23 mouse cellular contexts compared by ENCODE assay signal in genomic region chr19:45945986-45946385, GRCm38 (mm10). TPM values are rescaled to one million over a fixed set of nuclear protein-coding genes. Genes with fewer than 3 reads are reported as not detected.
DNase-seq lines count a peak whose midpoint lies in the region; ATAC-seq and TF ChIP-seq lines count a peak whose summit lies in the region.
"Had no signal": no experiment of that assay in that cellular context is flagged by ENCODE, and none has a peak within 500 bp of the region (broad histone marks: within the 10 kb centered on the region; RNA-seq: fewer than 3 reads in every experiment).

No protein-coding gene starts in this region.

- peak; percentile 28 to 55 for DNase-seq in frontal cortex, postnatal 36 days (ENCODE audit: low spot score in 2 of 2)
- DNase-seq in frontal cortex, postnatal 25 days (ENCODE audit: low spot score in 2 of 2), result no peak
- DNase-seq in left cerebral cortex, adult 2 months (ENCODE audit: extremely low spot score in 1 of 2, low spot score in 2 of 2), result no peak
- DNase-seq in left cerebral cortex, postnatal 4 days, result no peak
- peak; percentile 63 for DNase-seq in right cerebral cortex, adult 18-20 months
- DNase-seq in right cerebral cortex, postnatal 4 days, result no peak
- DNase-seq in telencephalon, adult 2 months (ENCODE audit: low read depth, low spot score), result peak; percentile 71
- DNase-seq: adrenal gland, adult 2 months; adrenal gland, postnatal 10 days; adrenal gland, postnatal 25 days; cerebellum, adult 11-12 months; cerebellum, adult 2 months; cerebellum, adult 9-10 months; cerebellum, postnatal 10 days; cerebellum, postnatal 25 days had no signal

- intact Hi-C loops in left cerebral cortex, adult 2 months (cut with DNase I), result loop anchor here (1.0 to 2.0 kb wide), 3 partner anchors 28 to 130 kb away; partner anchors contain the start of gene Kcnip2
- intact Hi-C loops in left cerebral cortex, postnatal 4 days (cut with DNase I), result no loop called here

- no peak overlapping the region for H3K4me3 ChIP-seq in left cerebral cortex, adult 2 months
- H3K4me3 ChIP-seq: embryonic facial prominence, embryonic 10.5 days; embryonic facial prominence, embryonic 12.5 days; erythroblast, embryonic 14.5 days; forebrain, embryonic 10.5 days; forebrain, embryonic 12.5 days had no signal

- TF ChIP-seq CTCF in left cerebral cortex, adult 2 months (IDR thresholded peaks at IDR 0.05), result no peak

- ATAC-seq in erythroblast, adult 5-6 weeks (replicated peaks; ENCODE audit: low FRiP score, poor library complexity, severe bottlenecking), result no peak
- ATAC-seq: forebrain, embryonic 14.5 days; forebrain, embryonic 16.5 days had no signal

- H3K27ac ChIP-seq in left cerebral cortex, adult 2 months, result peak overlapping the region; percentile 63
- H3K27ac ChIP-seq: embryonic facial prominence, embryonic 10.5 days; embryonic facial prominence, embryonic 12.5 days; forebrain, embryonic 10.5 days; forebrain, embryonic 12.5 days had no signal

RNA-seq across cellular contexts. Expression of gene Armh3, which starts 52.3 kb away (rescaled TPM):
- total RNA-seq in left cerebral cortex, adult 2 months (2021), result 10 to 100 TPM; 19.4 to 20.9 TPM
- 10 to 100 TPM; 25.6 to 27.1 TPM for total RNA-seq in left cerebral cortex, postnatal 4 days (2021)
- 0.42 and 1.3 TPM in 2 replicates for total RNA-seq in erythroblast, adult 5-6 weeks (2015; ENCODE audit: low replicate concordance)
- 0.60 and 1.4 TPM in 2 replicates for total RNA-seq in erythroblast, adult 5-6 weeks (2017; ENCODE audit: low replicate concordance)

RNA-seq across cellular contexts. Expression of gene Hps6, which starts 57.3 kb away (rescaled TPM):
- total RNA-seq in left cerebral cortex, adult 2 months (2021), result 1 to 10 TPM; 6.0 to 7.4 TPM
- total RNA-seq in left cerebral cortex, postnatal 4 days (2021), result 1 to 10 TPM; 4.3 to 4.5 TPM
- total RNA-seq in erythroblast, adult 5-6 weeks (2015; ENCODE audit: low replicate concordance), result not detected in 2 replicates
- total RNA-seq in erythroblast, adult 5-6 weeks (2017; ENCODE audit: low replicate concordance), result 0.28 and 0.77 TPM in 2 replicates

Comparison
In these comparisons a context has a peak if more than half of its experiments do, and no peak if none do; other contexts are left out.
1. DNase-seq: peak in frontal cortex, postnatal 36 days (2 of 2), right cerebral cortex, adult 18-20 months (single experiment) and telencephalon, adult 2 months (single experiment); none in frontal cortex, postnatal 25 days (0 of 2), left cerebral cortex, adult 2 months (0 of 2), left cerebral cortex, postnatal 4 days (single experiment) and right cerebral cortex, postnatal 4 days (single experiment).
2. RNA of gene Armh3, which starts 52.3 kb away (total RNA-seq): 25.6 to 27.1 TPM in left cerebral cortex, postnatal 4 days and 19.4 to 20.9 TPM in left cerebral cortex, adult 2 months; 0.42 to 1.4 TPM in erythroblast, adult 5-6 weeks; every median in the first group is over 4 times any median in the second.